Mouse (Mus musculus): ENCODE results near the gene Slc30a4. TPM values are rescaled to one million over a fixed set of nuclear protein-coding genes. Genes with fewer than 3 reads are reported as not detected.

Slc30a4 gene
- polyA plus RNA-seq, 1 experiment from 2014 or later: 5.0 TPM

DNA sequence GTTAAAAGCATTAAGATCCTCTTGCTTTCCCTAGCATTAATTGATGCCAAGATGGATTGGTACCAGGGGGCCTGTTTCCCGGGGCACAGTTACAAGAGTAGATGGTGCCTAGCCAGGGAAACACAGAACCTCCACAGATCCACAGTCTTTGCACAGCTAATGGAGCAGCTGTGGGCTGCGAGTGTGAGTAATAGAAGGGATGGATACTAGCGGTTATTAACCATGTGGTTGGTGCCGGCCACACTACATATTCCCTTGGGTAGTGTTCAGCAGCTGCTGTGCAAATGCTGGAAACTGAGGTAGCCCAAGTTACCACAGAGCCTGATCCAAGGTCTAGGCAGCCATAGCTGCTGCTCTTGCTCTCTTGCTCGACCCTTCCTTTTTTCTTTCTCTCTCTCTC lies 30.7 kb downstream of the Slc30a4 start:
- no peak overlapping the region for H3K4me3 ChIP-seq (replicated peaks)
- H3K4me2 ChIP-seq (replicated peaks): no peak overlapping the region
- H3K9me3 ChIP-seq: no peaks in the 10 kb centered on the region
- ATAC-seq: no peak
- 78% methylated on average over 5 of the region's 5 CpGs for WGBS
- H3K9ac ChIP-seq (replicated peaks): no peak overlapping the region
- H3K4me1 ChIP-seq (replicated peaks): 0 out of 2 replicates have a peak, but pooled peaks cover 3% of the 10 kb centered on the region
- H3K27me3 ChIP-seq: 0 out of 2 replicates have a peak, but pooled peaks cover 6% of the 10 kb centered on the region
- H3K36me3 ChIP-seq: no peaks in the 10 kb centered on the region
- no peak overlapping the region for H3K27ac ChIP-seq

DNA sequence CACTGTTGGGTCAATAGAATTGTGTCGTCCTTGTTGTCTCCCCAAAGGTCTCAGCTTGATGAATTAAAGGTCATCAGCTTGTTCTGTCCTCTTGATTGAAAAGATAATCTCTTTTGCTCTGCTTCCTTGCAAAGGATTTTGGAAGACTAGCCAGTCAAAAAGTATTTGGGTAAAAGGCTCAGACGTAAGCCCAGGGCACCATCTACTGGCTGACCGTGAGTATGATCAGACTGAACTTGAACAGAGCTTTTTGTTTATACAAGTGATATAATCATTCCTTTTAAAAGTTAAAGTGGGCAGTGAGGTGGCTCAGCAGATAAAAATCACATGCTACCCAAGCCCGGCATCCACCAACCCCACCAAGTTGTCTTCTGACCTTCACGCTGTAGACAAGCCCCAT lies 34.6 kb downstream of the Slc30a4 start:
- Histone ChIP-seq H3K27me3 (0 out of 2 replicates have a peak, but pooled peaks cover 8% of the 10 kb centered on the region), H3K27ac (no peak overlapping the region), H3K36me3 (no peaks in the 10 kb centered on the region), H3K9ac (replicated peaks) (no peak overlapping the region), H3K4me2 (replicated peaks) (no peak overlapping the region), H3K9me3 (no peaks in the 10 kb centered on the region), H3K4me1 (replicated peaks) (no peaks in the 10 kb centered on the region), H3K4me3 (replicated peaks) (no peak overlapping the region)
- 44% methylated on average over 5 of the region's 5 CpGs for WGBS
- no peak for ATAC-seq

DNA sequence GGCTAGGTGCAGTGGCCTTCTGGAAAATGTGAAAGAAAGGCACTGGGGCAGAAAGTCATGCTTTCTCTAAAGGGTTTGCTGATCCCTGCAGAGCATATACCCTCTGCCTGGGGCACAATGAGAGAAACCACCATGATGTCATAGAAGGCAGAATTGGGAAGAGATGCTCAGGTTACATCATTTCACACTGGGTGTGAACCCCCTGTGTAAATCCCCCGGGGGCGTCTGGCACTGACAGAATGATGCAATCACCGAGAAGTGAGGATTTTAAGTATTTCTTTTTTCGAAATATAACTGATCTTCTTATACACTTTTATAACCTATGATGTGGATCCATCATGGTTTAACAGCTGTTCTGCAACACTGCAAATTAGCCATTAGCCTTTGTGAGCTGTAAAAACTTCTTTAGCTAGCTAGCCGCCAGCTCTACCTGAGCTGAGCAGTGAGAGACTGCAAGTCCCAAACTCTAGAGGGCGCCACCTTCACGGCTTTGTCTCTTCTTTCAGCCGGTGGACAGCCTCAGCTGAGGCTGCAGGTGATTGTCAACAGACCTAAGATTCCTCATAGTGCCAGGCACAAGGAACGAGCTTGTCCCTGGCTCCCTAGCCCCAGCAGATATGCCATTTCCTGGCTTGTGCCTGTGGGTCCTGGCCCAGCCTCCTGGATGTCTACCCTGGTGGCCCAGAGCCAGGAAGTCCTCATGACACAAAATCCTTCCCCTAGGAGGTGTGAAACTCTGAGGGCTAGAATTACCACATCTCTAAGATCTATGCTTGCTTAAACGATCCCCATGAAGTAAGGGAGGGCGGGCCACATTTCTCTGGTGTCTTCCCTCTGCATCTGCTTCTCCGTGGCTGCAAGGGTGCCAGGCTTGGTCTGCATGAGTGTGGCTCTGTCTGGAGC lies 36.2 kb downstream of the Slc30a4 start:
- H3K9me3 ChIP-seq: no peaks in the 10 kb centered on the region
- H3K4me2 ChIP-seq (replicated peaks): no peak overlapping the region
- H3K4me1 ChIP-seq (replicated peaks): no peaks in the 10 kb centered on the region
- no peak overlapping the region for H3K4me3 ChIP-seq (replicated peaks)
- 0 out of 2 replicates have a peak, but pooled peaks cover 8% of the 10 kb centered on the region for H3K27me3 ChIP-seq
- no peak overlapping the region for H3K9ac ChIP-seq (replicated peaks)
- no peaks in the 10 kb centered on the region for H3K36me3 ChIP-seq
- WGBS: 55% methylated on average over 12 of the region's 12 CpGs
- H3K27ac ChIP-seq: no peak overlapping the region
- ATAC-seq: no peak

DNA sequence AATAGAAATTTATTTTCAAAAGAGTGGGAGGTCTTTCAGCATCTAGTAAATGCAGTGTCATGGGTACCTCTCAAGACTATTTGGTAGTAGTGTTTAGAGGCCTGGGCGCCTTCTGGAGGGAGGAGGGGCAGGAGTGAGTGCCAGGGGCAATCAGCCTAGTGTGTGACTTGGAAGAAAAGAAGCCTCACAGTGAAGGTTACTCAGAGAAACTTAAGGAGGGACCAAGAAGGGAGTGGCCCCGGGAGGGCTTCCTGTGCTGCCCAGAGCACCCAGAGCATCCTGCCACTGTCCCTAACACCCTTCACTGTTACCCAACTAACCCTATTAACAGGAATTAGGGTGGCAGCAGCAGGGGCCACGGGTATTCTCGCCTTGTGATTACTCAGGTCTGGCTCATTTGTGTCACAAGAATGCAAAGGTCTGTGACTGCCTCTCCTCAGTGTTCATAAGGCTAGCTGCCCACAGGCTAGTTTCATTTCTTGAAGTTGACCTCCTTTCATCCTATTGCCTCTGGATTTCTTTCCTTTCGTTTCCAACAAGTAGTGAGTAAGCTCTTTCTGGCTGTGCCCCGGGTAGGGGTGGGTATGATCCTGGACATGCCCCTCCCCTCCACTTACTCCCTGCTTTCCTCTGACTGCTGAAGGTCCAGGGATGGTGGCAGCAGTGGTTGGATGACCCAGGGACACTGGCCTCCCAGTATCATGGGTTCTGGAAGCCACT lies 37.0 kb downstream of the Slc30a4 start:
- no peak for ATAC-seq
- Histone ChIP-seq H3K36me3 (no peaks in the 10 kb centered on the region), H3K27me3 (0 out of 2 replicates have a peak, but pooled peaks cover 8% of the 10 kb centered on the region), H3K4me1 (replicated peaks) (no peaks in the 10 kb centered on the region), H3K4me2 (replicated peaks) (no peak overlapping the region), H3K9ac (replicated peaks) (no peak overlapping the region), H3K27ac (no peak overlapping the region), H3K9me3 (no peaks in the 10 kb centered on the region), H3K4me3 (replicated peaks) (no peak overlapping the region)
- WGBS: 64% methylated on average over 6 of the region's 6 CpGs

DNA sequence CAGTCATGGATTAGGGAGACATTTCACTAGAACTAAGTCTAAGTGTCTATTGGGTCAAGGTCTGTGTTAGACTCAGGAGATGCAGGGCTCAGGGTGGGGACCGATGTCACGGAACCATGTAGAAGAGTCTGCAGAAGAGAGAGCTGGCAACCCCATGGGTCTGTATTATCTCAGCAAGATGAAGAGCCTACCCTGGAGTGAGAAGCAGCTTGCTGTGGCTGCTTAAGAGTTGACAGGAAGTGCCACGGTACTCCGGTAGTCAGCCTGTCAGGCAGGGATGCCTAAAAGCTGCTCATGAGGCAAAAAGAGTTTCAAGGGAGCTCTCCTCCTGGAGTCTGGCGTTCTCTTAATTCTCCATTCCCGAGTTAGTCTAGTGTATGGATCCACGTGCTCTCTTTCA lies 42.6 kb downstream of the Slc30a4 start:
- no peak for ATAC-seq
- no peaks in the 10 kb centered on the region for H3K36me3 ChIP-seq
- no peaks in the 10 kb centered on the region for H3K9me3 ChIP-seq
- no peaks in the 10 kb centered on the region for H3K4me1 ChIP-seq (replicated peaks)
- H3K4me3 ChIP-seq (replicated peaks): no peak overlapping the region
- no peak overlapping the region for H3K4me2 ChIP-seq (replicated peaks)
- WGBS: 91% methylated on average over 7 of the region's 7 CpGs
- no peaks in the 10 kb centered on the region for H3K27me3 ChIP-seq
- no peak overlapping the region for H3K9ac ChIP-seq (replicated peaks)
- no peak overlapping the region for H3K27ac ChIP-seq

DNA sequence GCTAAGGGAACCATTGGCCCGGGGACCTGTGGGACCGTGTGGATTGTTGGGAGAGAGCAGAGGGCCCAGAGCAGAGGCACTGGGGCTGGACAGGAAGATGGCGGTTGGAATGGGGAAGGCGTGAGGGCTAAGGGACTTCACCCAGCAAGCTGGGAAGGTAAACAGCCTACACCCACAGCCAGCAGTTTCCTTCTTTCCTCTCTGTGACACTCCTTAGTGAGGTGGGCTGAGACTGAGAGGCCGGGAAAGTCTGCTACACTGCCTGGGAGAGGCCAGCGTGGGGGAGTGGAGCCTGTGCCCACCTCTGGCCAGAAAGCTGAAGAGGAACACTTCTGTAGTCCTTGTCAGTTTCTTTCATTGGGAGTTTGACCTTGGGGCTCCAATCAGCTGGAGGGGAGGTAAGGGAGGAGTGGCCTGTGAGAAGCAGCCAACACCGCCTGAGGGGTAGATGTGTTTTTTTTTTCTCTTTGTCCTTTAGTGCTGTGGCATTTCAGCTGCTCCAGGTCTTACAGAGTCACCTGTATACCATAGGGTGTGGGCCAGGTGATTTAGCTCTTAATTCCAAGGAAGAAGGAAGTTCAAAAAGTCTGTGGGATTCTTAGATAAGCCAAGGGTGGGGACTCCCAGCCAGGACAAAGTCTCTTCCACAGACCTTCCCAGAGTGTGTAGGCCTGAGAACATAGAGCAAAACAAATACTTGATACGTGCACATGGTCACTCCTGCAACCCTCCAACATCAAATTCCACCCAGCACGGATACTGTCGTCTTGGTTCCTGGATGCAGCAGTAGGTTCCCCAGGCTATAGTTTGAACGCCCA lies 44.5 kb downstream of the Slc30a4 start:
- ATAC-seq: no peak
- no peak overlapping the region for H3K9ac ChIP-seq (replicated peaks)
- no peak overlapping the region for H3K27ac ChIP-seq
- H3K4me3 ChIP-seq (replicated peaks): no peak overlapping the region
- no peaks in the 10 kb centered on the region for H3K9me3 ChIP-seq
- no peaks in the 10 kb centered on the region for H3K36me3 ChIP-seq
- WGBS: 88% methylated on average over 11 of the region's 11 CpGs
- H3K4me2 ChIP-seq (replicated peaks): no peak overlapping the region
- H3K27me3 ChIP-seq: no peaks in the 10 kb centered on the region
- H3K4me1 ChIP-seq (replicated peaks): no peaks in the 10 kb centered on the region

DNA sequence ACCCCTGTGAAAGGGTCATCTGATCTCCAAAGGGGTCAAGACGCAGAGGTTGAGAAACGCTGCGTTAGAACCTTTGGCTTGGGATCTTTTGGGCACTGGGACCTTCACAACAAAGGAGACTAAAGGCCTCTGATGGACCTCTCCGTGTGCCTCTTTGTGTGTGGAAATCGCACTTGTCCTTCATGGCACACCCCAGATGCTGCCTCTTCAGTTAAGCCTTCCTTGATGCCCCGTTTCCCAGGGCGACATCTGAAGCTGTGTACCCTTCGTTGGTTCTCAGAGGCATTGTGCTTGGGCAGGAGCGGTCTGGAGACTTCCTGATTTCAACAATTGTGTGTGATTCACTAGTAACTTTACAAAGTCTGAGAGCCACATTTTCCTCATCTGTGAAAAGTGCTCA lies 45.7 kb downstream of the Slc30a4 start:
- ATAC-seq: no peak
- 54% methylated on average over 9 of the region's 9 CpGs for WGBS

DNA sequence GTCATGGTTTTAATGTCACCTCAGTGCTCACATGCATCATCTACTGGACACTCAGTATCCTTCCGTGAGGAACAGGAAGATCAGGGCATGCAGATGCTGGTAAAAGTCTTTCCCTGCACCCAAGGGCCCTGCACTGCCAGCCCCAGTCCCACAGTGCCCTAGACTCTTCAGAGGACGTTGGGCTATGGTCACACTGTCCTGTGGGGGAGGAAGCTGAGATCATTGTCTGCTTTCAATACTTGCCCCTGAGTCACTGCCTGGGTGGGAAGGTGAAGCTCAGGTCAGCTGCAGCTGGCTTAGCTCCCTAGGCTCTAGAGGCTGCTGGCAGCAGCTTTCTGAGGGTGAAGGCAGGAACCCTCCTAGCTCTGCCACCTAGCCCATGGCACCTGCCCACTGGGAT lies 46.4 kb downstream of the Slc30a4 start:
- H3K27ac ChIP-seq: no peak overlapping the region
- H3K27me3 ChIP-seq: no peaks in the 10 kb centered on the region
- WGBS: 66% methylated on average over 2 of the region's 2 CpGs
- H3K9me3 ChIP-seq: no peaks in the 10 kb centered on the region
- no peaks in the 10 kb centered on the region for H3K4me1 ChIP-seq (replicated peaks)
- H3K4me2 ChIP-seq (replicated peaks): no peak overlapping the region
- no peak for ATAC-seq
- H3K9ac ChIP-seq (replicated peaks): no peak overlapping the region
- no peaks in the 10 kb centered on the region for H3K36me3 ChIP-seq
- H3K4me3 ChIP-seq (replicated peaks): no peak overlapping the region

More for the DNA sequence above, 45.7 kb downstream of the Slc30a4 start:
- no peaks in the 10 kb centered on the region for H3K36me3 ChIP-seq
- H3K27ac ChIP-seq: no peak overlapping the region
- H3K4me2 ChIP-seq (replicated peaks): no peak overlapping the region
- no peak overlapping the region for H3K4me3 ChIP-seq (replicated peaks)
- no peaks in the 10 kb centered on the region for H3K9me3 ChIP-seq
- no peaks in the 10 kb centered on the region for H3K4me1 ChIP-seq (replicated peaks)
- H3K27me3 ChIP-seq: no peaks in the 10 kb centered on the region
- no peak overlapping the region for H3K9ac ChIP-seq (replicated peaks)

DNA sequence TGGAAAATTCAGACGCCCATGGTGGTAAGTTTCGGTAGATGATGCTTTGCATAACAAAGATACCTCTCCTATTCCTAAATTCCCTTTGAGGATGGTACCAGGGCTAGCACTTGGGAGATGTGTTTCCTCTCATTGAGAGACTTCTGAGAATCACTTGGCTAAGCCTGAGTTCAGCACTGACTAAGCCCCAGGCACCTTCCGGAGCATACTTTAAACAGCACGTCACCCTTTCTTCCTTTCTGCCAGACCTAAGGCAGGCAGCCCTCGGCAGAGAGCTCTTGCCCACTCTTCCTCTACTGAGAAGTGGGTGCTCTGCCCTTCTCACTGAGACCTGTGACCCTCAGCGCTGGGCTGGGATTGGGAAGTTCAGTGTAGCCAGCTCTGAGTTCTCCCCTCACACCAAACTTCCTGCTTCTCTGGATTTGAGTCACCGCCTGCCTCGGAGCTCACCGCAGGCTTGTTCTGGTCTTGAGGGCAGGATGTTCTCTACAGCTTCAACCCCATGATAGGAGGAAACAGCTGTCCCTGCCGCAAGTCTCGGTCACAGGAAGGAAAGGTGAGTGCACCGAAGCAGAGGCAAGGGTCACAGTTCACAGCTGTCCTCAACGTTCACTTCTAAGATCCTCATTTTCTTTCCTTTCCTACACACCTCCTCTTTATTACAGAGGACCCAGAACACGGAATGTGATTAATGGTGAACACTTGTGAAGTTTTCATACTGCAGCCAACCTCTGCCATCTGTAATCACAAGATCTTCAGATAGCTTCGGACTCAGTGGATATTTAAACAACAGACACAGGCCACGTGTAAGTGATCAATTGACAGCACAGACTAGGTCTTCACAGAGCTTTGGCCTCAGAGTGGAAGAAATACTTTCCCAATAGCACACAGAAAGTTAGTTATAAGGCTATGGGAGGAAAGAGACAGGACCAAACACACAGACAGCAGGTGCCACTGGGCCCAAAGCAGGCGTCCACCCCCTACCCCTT lies 50.1 kb downstream of the Slc30a4 start:
- H3K4me3 ChIP-seq (replicated peaks): no peak overlapping the region
- no peak overlapping the region for H3K9ac ChIP-seq (replicated peaks)
- H3K36me3 ChIP-seq: no peaks in the 10 kb centered on the region
- no peak for ATAC-seq
- no peaks in the 10 kb centered on the region for H3K27me3 ChIP-seq
- WGBS: 79% methylated on average over 17 of the region's 17 CpGs
- H3K27ac ChIP-seq: no peak overlapping the region
- no peaks in the 10 kb centered on the region for H3K9me3 ChIP-seq
- no peaks in the 10 kb centered on the region for H3K4me1 ChIP-seq (replicated peaks)
- no peak overlapping the region for H3K4me2 ChIP-seq (replicated peaks)

DNA sequence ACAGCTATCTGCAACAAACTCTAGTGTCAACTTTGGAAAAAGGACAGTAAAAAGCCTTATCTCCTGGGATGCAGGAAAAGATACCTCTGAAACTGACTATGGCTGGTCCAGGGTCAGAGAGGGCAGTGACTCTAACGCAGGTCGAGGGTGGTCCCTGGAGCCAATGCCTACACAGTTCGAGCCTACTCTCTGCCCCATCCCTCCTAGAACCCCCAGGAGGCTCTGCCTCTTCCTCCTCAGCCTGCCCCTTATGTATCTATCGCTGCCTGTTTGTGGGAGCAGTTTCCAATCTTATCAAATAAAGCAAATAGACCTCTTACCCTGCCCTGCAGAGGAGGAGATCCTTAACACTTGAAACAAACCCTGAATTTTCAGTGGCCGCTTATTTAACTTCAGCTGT lies 63.8 kb downstream of the Slc30a4 start:
- Histone ChIP-seq H3K27me3 (peaks cover 21% of the 10 kb centered on the region), H3K4me3 (replicated peaks) (no peak overlapping the region), H3K4me2 (replicated peaks) (no peak overlapping the region), H3K36me3 (peaks cover 5% of the 10 kb centered on the region), H3K27ac (no peak overlapping the region), H3K9ac (replicated peaks) (no peak overlapping the region), H3K4me1 (replicated peaks) (peaks cover 5% of the 10 kb centered on the region), H3K9me3 (no peaks in the 10 kb centered on the region)
- WGBS: 57% methylated on average over 5 of the region's 5 CpGs
- no peak for ATAC-seq

DNA sequence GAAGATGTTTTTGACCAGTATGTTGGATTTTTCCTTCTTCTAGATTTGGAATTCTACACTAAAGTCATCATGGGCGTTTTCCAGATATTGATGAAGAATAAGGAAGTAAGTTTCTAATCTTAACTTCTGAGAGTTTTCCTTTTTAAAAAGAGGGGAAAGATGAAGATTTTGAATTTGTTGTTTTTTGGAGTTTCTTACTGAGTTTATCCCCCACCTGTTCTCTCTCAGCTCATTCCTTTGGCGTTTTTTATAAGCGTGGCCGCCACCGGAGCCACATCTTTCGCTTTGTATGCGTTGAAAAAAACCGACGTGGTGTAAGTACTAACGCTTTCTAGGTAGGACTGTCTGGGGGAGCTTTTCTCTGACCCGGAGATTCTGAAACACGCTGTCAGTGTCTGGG lies 64.4 kb downstream of the Slc30a4 start:
- H3K9me3 ChIP-seq: no peaks in the 10 kb centered on the region
- ATAC-seq: no peak
- peaks cover 5% of the 10 kb centered on the region for H3K4me1 ChIP-seq (replicated peaks)
- no peak overlapping the region for H3K27ac ChIP-seq
- 35% methylated on average over 12 of the region's 12 CpGs for WGBS
- H3K9ac ChIP-seq (replicated peaks): peak overlapping the region; percentile 61
- peaks cover 11% of the 10 kb centered on the region for H3K36me3 ChIP-seq
- H3K4me2 ChIP-seq (replicated peaks): peak overlapping the region; percentile 71
- H3K27me3 ChIP-seq: peaks cover 21% of the 10 kb centered on the region
- peak overlapping the region; percentile 44 for H3K4me3 ChIP-seq (replicated peaks)

Data from midbrain, embryonic 13.5 days (tissue).